Mouse (Mus musculus) G1E (cell line): ENCODE measurements at regions not wholly inside any gene's neighbourhood (a gene's known extent, or its start where the extent isn't known, plus 50 kb on each side); places are given as distances from the start of the nearest gene placed in this dataset.

ENCODE experiments used
- CTCF ChIP-seq: IDR thresholded peaks from 2 replicates; pipeline ENCODE4 v1.5.1; 2012; ENCODE audit warnings: low read depth, low read length, inconsistent platforms, mixed read lengths
- GATA1 ChIP-seq: IDR thresholded peaks from 2 replicates; pipeline ENCODE4 v1.6.1; 2012; ENCODE audit warnings: borderline replicate concordance, low read length, inconsistent platforms, mixed read lengths
- GATA2 ChIP-seq: IDR thresholded peaks from 2 replicates; pipeline ENCODE4 v1.6.1; 2012; ENCODE audit warnings: low read depth, low read length, inconsistent platforms, borderline replicate concordance
- POLR2AphosphoS5 ChIP-seq: IDR thresholded peaks from 2 replicates; pipeline ENCODE4 v1.6.1; 2012; ENCODE audit warnings: low read depth, low read length, inconsistent platforms; ENCODE audit not compliant: insufficient replicate concordance
- TAL1 ChIP-seq: conservative IDR thresholded peaks from 2 replicates; pipeline ENCODE4 v1.6.1; 2012; ENCODE audit warnings: low read depth, low read length, inconsistent platforms, mixed read lengths

- TF ChIP-seq CTCF (no peak), GATA1 (no peak), POLR2AphosphoS5 (no peak), GATA2 (no peak), TAL1 (no peak)
Measured at GRCm38 (mm10) chr5:120024071-120024470, 92.2 kb upstream of the Rbm19 start.
